Mouse (Mus musculus): Measurements from ENCODE around the gene Slc35e3. TPM values are rescaled to one million over a fixed set of nuclear protein-coding genes. Genes with fewer than 3 reads are reported as not detected.
"Not testable (repeated sequence)": the region's sequence is repeated elsewhere in the genome, so short reads cannot be mapped to it uniquely, and the experiment has no call there.

Slc35e3 gene
- total RNA-seq, 2 experiments from 2014 or later = 3.7 to 5.0 TPM

- DNase-seq (ENCODE audit: low spot score) = no peak
Observed at GRCm38 (mm10) chr10:117762966-117763365, 16.8 kb upstream of the Slc35e3 start.

DNA sequence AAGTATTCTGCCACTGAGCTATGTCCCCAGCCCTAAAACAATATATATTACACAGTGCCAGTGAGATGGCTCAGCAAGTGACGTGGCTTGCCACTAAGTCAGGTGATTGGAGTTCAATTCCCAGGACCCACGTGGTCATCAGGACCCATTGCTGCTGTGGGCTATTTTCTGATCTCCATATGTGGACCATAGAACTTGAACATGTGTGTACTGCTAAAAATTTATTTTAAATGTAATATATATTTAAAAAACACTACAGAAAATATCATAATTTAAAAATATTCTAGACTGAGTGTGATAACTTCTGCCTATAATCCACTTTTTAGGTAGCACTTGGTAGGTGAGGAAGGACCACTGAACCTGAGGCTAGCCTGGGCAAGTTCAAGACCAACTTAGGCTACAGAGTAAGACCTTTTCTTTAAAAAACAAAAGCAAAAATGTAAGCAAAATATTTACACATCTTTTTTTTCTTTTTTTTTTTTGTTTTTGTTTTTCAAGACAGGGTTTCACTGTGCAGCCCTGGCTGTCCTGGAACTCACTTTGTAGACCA, 16.2 kb upstream of the Slc35e3 start:
- DNase-seq (ENCODE audit: low spot score) = no peak

GRCm38 (mm10) chr10:117761551-117761950, 15.4 kb upstream of the Slc35e3 start:
- DNase-seq (ENCODE audit: low spot score) = no peak

DNA sequence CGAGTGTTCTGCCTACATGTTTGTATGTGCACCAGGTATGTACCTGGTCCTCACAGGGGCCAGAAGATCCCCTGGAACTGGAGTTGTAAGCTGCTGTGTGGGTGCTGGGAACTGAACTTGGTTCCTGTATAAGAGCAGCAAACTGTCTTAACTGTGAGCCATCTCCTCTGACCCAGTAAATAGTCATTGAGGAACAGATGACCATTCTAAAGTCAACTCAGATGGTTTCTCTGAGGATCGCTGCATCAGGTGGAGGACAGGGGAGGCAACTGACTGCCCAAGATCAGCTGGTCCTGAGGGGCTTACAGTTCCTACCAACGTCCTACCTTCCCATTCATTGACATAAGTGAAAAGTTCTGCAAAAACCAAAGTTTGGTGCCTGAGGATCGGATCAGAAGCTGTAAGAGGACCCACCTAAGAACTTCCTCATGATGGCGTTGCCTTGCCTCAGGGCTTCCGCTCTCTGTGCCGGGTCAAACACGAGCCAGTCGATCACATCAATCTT, 14.7 kb upstream of the Slc35e3 start:
- no peak for DNase-seq (ENCODE audit: low spot score)

DNA sequence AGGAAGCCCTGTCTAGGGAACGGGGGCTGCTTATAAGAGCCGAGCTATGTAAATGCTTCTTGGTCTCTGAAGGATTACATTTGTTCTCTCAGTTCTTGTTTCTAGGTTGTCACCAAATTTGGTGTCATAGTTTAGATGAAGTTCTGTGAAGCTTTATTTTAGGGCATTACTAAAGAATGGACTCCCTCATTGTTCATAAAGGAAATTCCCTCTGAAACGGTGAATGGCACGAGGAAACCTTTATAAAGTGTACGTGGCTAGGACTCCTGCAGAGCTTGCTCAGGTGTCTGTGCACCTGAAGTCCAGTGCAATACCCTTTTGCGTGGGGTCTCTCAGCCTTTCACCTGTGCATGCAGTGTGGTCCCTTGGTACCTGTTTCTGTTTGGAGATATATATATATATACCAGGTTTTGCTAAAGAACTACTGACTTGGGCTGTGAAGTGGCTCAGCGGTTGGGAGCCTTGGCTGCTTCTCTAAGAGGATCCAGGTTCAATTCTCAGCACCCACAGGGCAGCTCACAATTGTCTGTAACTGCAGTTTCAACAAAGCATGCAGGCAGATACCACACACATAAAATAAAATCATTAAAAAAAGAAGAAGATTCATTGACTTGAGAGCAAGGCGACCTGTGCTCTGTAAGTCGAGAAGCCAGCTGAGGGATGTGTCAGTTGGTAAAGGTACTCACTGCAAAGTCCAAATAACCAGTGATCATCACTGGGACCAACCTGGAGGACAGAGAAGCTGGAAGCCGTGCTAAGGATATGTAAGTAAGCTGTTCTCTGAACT, 13.9 kb upstream of the Slc35e3 start:
- DNase-seq (ENCODE audit: low spot score) = no peak

- no peak for DNase-seq (ENCODE audit: low spot score)
Observed at GRCm38 (mm10) chr10:117758749-117759727, 12.9 kb upstream of the Slc35e3 start.

- DNase-seq (ENCODE audit: low spot score) = not testable (repeated sequence)
Observed at GRCm38 (mm10) chr10:117758344-117758743, 12.2 kb upstream of the Slc35e3 start.

GRCm38 (mm10) chr10:117757796-117758342, 11.7 kb upstream of the Slc35e3 start:
- no peak for DNase-seq (ENCODE audit: low spot score)

GRCm38 (mm10) chr10:117757259-117757658, 11.1 kb upstream of the Slc35e3 start:
- no peak for DNase-seq (ENCODE audit: low spot score)

GRCm38 (mm10) chr10:117756784-117757183, 10.6 kb upstream of the Slc35e3 start:
- no peak for DNase-seq (ENCODE audit: low spot score)

- DNase-seq (ENCODE audit: low spot score) = no peak
Observed at GRCm38 (mm10) chr10:117755799-117756467, 9.8 kb upstream of the Slc35e3 start.

DNA sequence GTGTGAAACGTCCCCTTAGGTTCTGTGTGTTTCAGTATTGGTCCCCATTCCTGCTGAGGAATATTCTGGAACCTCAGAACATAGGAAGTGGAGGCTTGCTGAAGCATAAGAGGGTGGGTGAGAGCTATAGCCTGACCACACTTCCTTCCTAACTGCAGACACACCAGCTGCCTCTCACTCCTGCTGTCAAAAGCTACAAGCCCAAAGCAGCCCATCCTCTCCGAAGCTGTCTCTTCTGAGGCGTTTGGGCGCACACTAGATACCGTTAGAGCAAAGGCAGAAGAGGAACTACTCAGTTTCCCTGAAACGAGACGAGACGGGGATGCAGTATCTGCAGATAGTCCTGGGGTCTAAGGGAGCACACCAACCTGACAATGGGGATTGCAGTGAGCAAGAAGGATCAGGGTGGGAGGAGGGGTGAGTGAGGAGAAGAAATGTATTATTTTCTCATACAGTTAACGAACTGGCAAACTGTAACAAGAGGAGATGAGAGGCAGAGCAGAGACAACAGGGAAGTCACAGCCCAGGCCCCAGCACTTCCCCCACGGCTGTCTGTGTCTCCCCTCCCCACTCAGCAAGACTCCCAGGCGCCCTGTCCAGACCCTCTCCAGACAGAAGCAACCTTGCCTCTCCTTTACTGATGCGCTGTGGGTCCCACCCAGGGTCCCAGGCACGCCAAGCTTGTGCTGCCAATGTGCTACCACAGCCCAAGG, 9.1 kb upstream of the Slc35e3 start:
- no peak for DNase-seq (ENCODE audit: low spot score)

GRCm38 (mm10) chr10:117754609-117754940, 8.4 kb upstream of the Slc35e3 start:
- DNase-seq (ENCODE audit: low spot score) = no peak

DNA sequence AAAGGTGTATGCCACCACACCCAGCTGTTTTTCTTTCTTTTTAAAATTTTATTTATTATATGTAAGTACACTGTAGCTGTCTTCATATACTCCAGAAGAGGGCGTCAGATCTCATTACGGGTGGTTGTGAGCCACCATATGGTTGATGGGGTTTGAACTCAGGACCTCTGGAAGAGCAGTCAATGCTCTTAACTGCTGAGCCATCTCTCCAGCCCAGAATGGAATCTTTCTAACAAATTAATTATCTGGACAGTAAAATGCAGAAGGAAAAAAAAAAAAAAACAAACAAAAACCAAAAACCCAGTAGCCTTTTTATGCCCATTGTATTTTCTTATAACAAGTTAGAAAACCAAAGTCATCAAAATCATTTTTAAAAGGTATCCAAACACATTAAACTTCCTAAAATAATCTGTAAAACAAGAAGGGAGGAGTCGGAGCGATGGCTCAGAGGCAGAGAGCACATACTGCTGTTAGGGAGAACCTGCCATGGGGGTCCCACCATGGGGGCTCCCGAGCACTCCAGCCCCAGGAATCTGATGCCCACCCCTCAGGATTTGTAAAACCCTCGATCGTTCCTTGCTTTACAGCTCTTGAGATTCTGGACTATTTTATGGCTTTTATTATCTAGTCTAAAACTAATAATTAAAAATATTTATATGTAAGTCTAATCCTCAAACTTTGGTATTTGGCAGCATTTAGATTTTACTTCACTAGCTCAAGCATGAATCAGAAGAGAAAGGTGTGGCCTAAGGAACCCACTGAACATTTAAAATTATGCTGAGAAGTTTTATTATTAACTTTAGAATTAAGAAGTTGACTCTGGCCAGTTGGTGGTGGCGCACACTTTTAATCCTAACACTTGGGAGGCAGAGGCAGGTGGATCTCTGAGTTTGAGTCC, 7.8 kb upstream of the Slc35e3 start:
- DNase-seq (ENCODE audit: low spot score) = no peak

DNA sequence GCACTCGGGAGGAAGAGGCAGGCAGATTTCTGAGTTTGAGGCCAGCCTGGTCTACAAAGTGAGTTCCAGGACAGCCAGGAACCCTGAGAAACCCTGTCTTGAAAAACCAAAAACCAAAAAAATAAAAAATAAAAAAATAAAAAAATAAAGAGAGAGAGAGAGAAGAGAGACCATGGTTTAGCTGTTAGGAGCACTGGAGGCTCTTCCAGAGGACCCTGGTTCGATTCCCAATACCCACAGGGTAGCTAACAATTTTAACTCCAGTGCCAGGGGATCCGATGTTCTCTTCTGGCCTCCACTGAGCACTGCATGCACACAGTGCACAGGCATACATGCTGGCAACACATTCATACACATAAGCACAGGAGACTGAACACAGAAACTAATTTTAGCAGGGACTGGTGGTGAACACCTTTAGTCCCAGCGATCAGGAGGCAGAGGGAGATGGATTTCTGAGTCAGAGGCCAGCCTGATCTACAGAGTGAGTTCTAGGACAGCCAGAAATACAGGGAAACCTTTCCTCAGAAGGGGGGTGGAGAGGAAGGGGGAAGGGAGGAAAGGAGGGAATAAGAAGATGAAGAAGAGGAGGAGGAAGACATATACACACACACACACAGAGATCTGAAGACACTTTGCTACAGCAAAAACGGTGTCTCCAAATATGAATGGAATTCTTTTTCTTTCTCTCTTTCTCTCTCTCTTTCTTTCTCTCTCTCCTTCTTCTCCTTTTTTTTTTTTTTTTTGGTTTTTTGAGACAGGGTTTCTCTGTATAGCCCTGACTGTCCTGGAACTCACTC, 6.9 kb upstream of the Slc35e3 start:
- no peak for DNase-seq (ENCODE audit: low spot score)

GRCm38 (mm10) chr10:117752304-117752821, 6.2 kb upstream of the Slc35e3 start:
- DNase-seq (ENCODE audit: low spot score) = no peak

GRCm38 (mm10) chr10:117751744-117752143, 5.6 kb upstream of the Slc35e3 start:
- DNase-seq (ENCODE audit: low spot score) = no peak

- no peak for DNase-seq (ENCODE audit: low spot score)
Observed at GRCm38 (mm10) chr10:117751282-117751610, 5.1 kb upstream of the Slc35e3 start.
